Mouse (Mus musculus): Measurements from ENCODE around the gene Scaf8.
A peak's percentile ranks its signal among the peaks of the same experiment; 100 is the strongest.
"Not testable (repeated sequence)": the region's sequence is repeated elsewhere in the genome, so short reads cannot be mapped to it uniquely, and the experiment has no call there.

The Scaf8 gene

GRCm38 (mm10) chr17:3114720-3115379 is at the start of gene Scaf8:
Gene Scaf8 (plus strand): TSS chr17:3114972.
- DNase-seq (ENCODE audit: low spot score in 2 of 2): peak; percentile 88 to 89

GRCm38 (mm10) chr17:3075166-3075872 is 39.5 kb upstream of the Scaf8 start:
- no peak for DNase-seq (ENCODE audit: low spot score in 2 of 2)

- DNase-seq (ENCODE audit: low spot score in 2 of 2): no peak
Measured at GRCm38 (mm10) chr17:3075873-3076245, 38.9 kb upstream of the Scaf8 start.

GRCm38 (mm10) chr17:3077936-3078335 is 36.8 kb upstream of the Scaf8 start:
- DNase-seq (ENCODE audit: low spot score in 2 of 2): not testable (repeated sequence)

- not testable (repeated sequence) for DNase-seq (ENCODE audit: low spot score in 2 of 2)
Measured at GRCm38 (mm10) chr17:3080587-3081349, 34.0 kb upstream of the Scaf8 start.

- DNase-seq (ENCODE audit: low spot score in 2 of 2): peak; percentile 78 to 93
Measured at GRCm38 (mm10) chr17:3081512-3082100, 33.2 kb upstream of the Scaf8 start.

- peak; percentile 40 to 50 for DNase-seq (ENCODE audit: low spot score in 2 of 2)
Measured at GRCm38 (mm10) chr17:3082125-3082755, 32.5 kb upstream of the Scaf8 start.

GRCm38 (mm10) chr17:3082756-3083749 is 31.7 kb upstream of the Scaf8 start:
- DNase-seq (ENCODE audit: low spot score in 2 of 2): peak in 1 of 2 experiments; percentile 54

- DNase-seq (ENCODE audit: low spot score in 2 of 2): peak; percentile 88 to 92
Measured at GRCm38 (mm10) chr17:3083886-3084550, 30.8 kb upstream of the Scaf8 start.

- peak; percentile 61 to 71 for DNase-seq (ENCODE audit: low spot score in 2 of 2)
Measured at GRCm38 (mm10) chr17:3084551-3084930, 30.2 kb upstream of the Scaf8 start.

GRCm38 (mm10) chr17:3085152-3085551 is 29.6 kb upstream of the Scaf8 start:
- DNase-seq (ENCODE audit: low spot score in 2 of 2): no peak

GRCm38 (mm10) chr17:3092682-3093081 is 22.1 kb upstream of the Scaf8 start:
- no peak for DNase-seq (ENCODE audit: low spot score in 2 of 2)

GRCm38 (mm10) chr17:3099273-3099672 is 15.5 kb upstream of the Scaf8 start:
- DNase-seq (ENCODE audit: low spot score in 2 of 2): not testable (repeated sequence)

GRCm38 (mm10) chr17:3102336-3103165 is 12.2 kb upstream of the Scaf8 start:
- DNase-seq (ENCODE audit: low spot score in 2 of 2): peak; percentile 66 to 78

- DNase-seq (ENCODE audit: low spot score in 2 of 2): no peak
Measured at GRCm38 (mm10) chr17:3104154-3104931, 10.4 kb upstream of the Scaf8 start.

- DNase-seq (ENCODE audit: low spot score in 2 of 2): no peak
Measured at GRCm38 (mm10) chr17:3105022-3105421, 9.8 kb upstream of the Scaf8 start.

GRCm38 (mm10) chr17:3113737-3114357 is 925 bp upstream of the Scaf8 start:
- no peak for DNase-seq (ENCODE audit: low spot score in 2 of 2)

- DNase-seq (ENCODE audit: low spot score in 2 of 2): no peak
Measured at GRCm38 (mm10) chr17:3114358-3114719, 433 bp upstream of the Scaf8 start.

Measured in urinary bladder, postnatal 36 days (tissue).